Mouse (Mus musculus) kidney, postnatal 10 days (tissue): ENCODE results near the gene Nell2.
"Not testable (repeated sequence)": the region's sequence is repeated elsewhere in the genome, so short reads cannot be mapped to it uniquely, and the experiment has no call there.

Source experiments
- DNase-seq: peaks from one replicate; pipeline ENCODE4 v3.0.0; 2021; ENCODE audit warnings: mixed read lengths

The Nell2 gene

GRCm38 (mm10) chr15:95527948-95528861 is at the start of gene Nell2:
Nell2 (minus strand) TSS chr15:95528559.
- peak; percentile 48 for DNase-seq

- peak; percentile 68 for DNase-seq
Observed at GRCm38 (mm10) chr15:95574661-95575060, 46.3 kb upstream of the Nell2 start.

GRCm38 (mm10) chr15:95569606-95570005 is 41.2 kb upstream of the Nell2 start:
- DNase-seq = no peak

- DNase-seq = no peak
Observed at GRCm38 (mm10) chr15:95565160-95565559, 36.8 kb upstream of the Nell2 start.

GRCm38 (mm10) chr15:95561303-95561702 is 32.9 kb upstream of the Nell2 start:
- no peak for DNase-seq

- DNase-seq = no peak
Observed at GRCm38 (mm10) chr15:95550011-95550410, 21.7 kb upstream of the Nell2 start.

GRCm38 (mm10) chr15:95542632-95543031 is 14.3 kb upstream of the Nell2 start:
- no peak for DNase-seq

- no peak for DNase-seq
Observed at GRCm38 (mm10) chr15:95536724-95537123, 8.4 kb upstream of the Nell2 start.

GRCm38 (mm10) chr15:95536230-95536629 is 7.9 kb upstream of the Nell2 start:
- no peak for DNase-seq

GRCm38 (mm10) chr15:95534644-95535043 is 6.3 kb upstream of the Nell2 start:
- no peak for DNase-seq

GRCm38 (mm10) chr15:95527461-95527947 is 855 bp downstream of the Nell2 start:
- no peak for DNase-seq

GRCm38 (mm10) chr15:95526626-95527411 is 1.5 kb downstream of the Nell2 start:
- DNase-seq = no peak

GRCm38 (mm10) chr15:95525997-95526396 is 2.4 kb downstream of the Nell2 start:
- DNase-seq = peak; percentile 57

GRCm38 (mm10) chr15:95518204-95518603 is 10.2 kb downstream of the Nell2 start:
- DNase-seq = no peak

- DNase-seq = not testable (repeated sequence)
Observed at GRCm38 (mm10) chr15:95513306-95513705, 15.1 kb downstream of the Nell2 start.

- no peak for DNase-seq
Observed at GRCm38 (mm10) chr15:95495666-95496065, 32.7 kb downstream of the Nell2 start.

GRCm38 (mm10) chr15:95495193-95495592 is 33.2 kb downstream of the Nell2 start:
- no peak for DNase-seq

GRCm38 (mm10) chr15:95492201-95492600 is 36.2 kb downstream of the Nell2 start:
- DNase-seq = no peak

- DNase-seq = no peak
Observed at GRCm38 (mm10) chr15:95489174-95489573, 39.2 kb downstream of the Nell2 start.

- no peak for DNase-seq
Observed at GRCm38 (mm10) chr15:95487961-95488360, 40.4 kb downstream of the Nell2 start.

- DNase-seq = no peak
Observed at GRCm38 (mm10) chr15:95482002-95482401, 46.4 kb downstream of the Nell2 start.

GRCm38 (mm10) chr15:95481585-95481984 is 46.8 kb downstream of the Nell2 start:
- DNase-seq = no peak

GRCm38 (mm10) chr15:95476440-95476839 is 51.9 kb downstream of the Nell2 start:
- no peak for DNase-seq

GRCm38 (mm10) chr15:95473976-95474375 is 54.4 kb downstream of the Nell2 start:
- no peak for DNase-seq
